Mouse (Mus musculus): ENCODE results near the gene Dbr1. TPM values are rescaled to one million over a fixed set of nuclear protein-coding genes. Genes with fewer than 3 reads are reported as not detected.
"Not testable (repeated sequence)": the region's sequence is repeated elsewhere in the genome, so short reads cannot be mapped to it uniquely, and the experiment has no call there.

The Dbr1 gene
- polyA plus RNA-seq, 1 experiment from 2014 or later: 17.3 TPM

GRCm38 (mm10) chr9:99563714-99564113 is 11.9 kb upstream of the Dbr1 start:
- 18% methylated on average over 11 of the region's 11 CpGs for WGBS
- ATAC-seq (ENCODE audit: extremely low read depth, insufficient number of reproducible peaks, low FRiP score, low TSS enrichment): no peak
- H3K4me2 ChIP-seq: no peak overlapping the region
- no peak overlapping the region for H3K4me3 ChIP-seq
- no peak overlapping the region for H3K9ac ChIP-seq
- H3K27ac ChIP-seq (replicated peaks): no peak overlapping the region
- no peaks in the 10 kb centered on the region for H3K9me3 ChIP-seq
- H3K4me1 ChIP-seq: peaks cover 24% of the 10 kb centered on the region
- H3K36me3 ChIP-seq: no peaks in the 10 kb centered on the region
- H3K27me3 ChIP-seq (replicated peaks): no peaks in the 10 kb centered on the region

- H3K36me3 ChIP-seq: no peaks in the 10 kb centered on the region
- ATAC-seq (ENCODE audit: extremely low read depth, insufficient number of reproducible peaks, low FRiP score, low TSS enrichment): no peak
- 2% methylated on average over 15 of the region's 15 CpGs for WGBS
These were observed 7.6 kb upstream of the Dbr1 start for GRCm38 (mm10) chr9:99568023-99568346.

GRCm38 (mm10) chr9:99568347-99569070 is 7.1 kb upstream of the Dbr1 start, which contains the start of gene Armc8:
Armc8 (minus strand) TSS chr9:99568899.
- Histone ChIP-seq H3K36me3 (no peaks in the 10 kb centered on the region), H3K9me3 (no peaks in the 10 kb centered on the region), H3K9ac (peak within 1 kb of the TSS; percentile 89), H3K27ac (replicated peaks) (peak within 1 kb of the TSS; percentile 98), H3K27me3 (replicated peaks) (no peaks in the 10 kb centered on the region; the same call in none of the 2 replicates), H3K4me3 (peak within 1 kb of the TSS; percentile 75), H3K4me1 (peaks cover 20% of the 10 kb centered on the region), H3K4me2 (peak within 1 kb of the TSS; percentile 95)
- under 1% methylated on average over 62 of the region's 70 CpGs for WGBS
- peak; percentile 86 for ATAC-seq (ENCODE audit: extremely low read depth, insufficient number of reproducible peaks, low FRiP score, low TSS enrichment)

More at GRCm38 (mm10) chr9:99568023-99568346, 7.6 kb upstream of the Dbr1 start:
- H3K27me3 ChIP-seq (replicated peaks): no peaks in the 10 kb centered on the region; the same call in 1 of the 2 replicates
- H3K9me3 ChIP-seq: no peaks in the 10 kb centered on the region
- peak overlapping the region; percentile 98 for H3K27ac ChIP-seq (replicated peaks)
- H3K4me1 ChIP-seq: peaks cover 22% of the 10 kb centered on the region
- H3K4me2 ChIP-seq: peak overlapping the region; percentile 95
- peak overlapping the region; percentile 89 for H3K9ac ChIP-seq
- H3K4me3 ChIP-seq: peak overlapping the region; percentile 75

GRCm38 (mm10) chr9:99569071-99569397 is 6.6 kb upstream of the Dbr1 start:
- peak overlapping the region; percentile 98 for H3K27ac ChIP-seq (replicated peaks)
- 2% methylated on average over 9 of the region's 9 CpGs for WGBS
- ATAC-seq (ENCODE audit: extremely low read depth, insufficient number of reproducible peaks, low FRiP score, low TSS enrichment): peak; percentile 39

GRCm38 (mm10) chr9:99580655-99581054 is 5.1 kb downstream of the Dbr1 start:
- Histone ChIP-seq H3K27me3 (replicated peaks) (no peaks in the 10 kb centered on the region), H3K9me3 (no peaks in the 10 kb centered on the region), H3K4me1 (peaks cover 11% of the 10 kb centered on the region), H3K36me3 (peaks cover 53% of the 10 kb centered on the region), H3K4me3 (no peak overlapping the region), H3K4me2 (no peak overlapping the region), H3K9ac (no peak overlapping the region), H3K27ac (replicated peaks) (no peak overlapping the region)
- ATAC-seq (ENCODE audit: extremely low read depth, insufficient number of reproducible peaks, low FRiP score, low TSS enrichment): no peak
- 48% methylated on average over 2 of the region's 2 CpGs for WGBS

More at GRCm38 (mm10) chr9:99569071-99569397, 6.6 kb upstream of the Dbr1 start:
- Histone ChIP-seq H3K4me2 (peak overlapping the region; percentile 95), H3K9me3 (no peaks in the 10 kb centered on the region), H3K4me1 (peaks cover 18% of the 10 kb centered on the region), H3K27me3 (replicated peaks) (no peaks in the 10 kb centered on the region; the same call in none of the 2 replicates), H3K4me3 (peak overlapping the region; percentile 75), H3K9ac (peak overlapping the region; percentile 89), H3K36me3 (no peaks in the 10 kb centered on the region)

- Histone ChIP-seq H3K27ac (replicated peaks) (no peak overlapping the region), H3K9ac (no peak overlapping the region), H3K4me2 (no peak overlapping the region), H3K4me3 (no peak overlapping the region), H3K4me1 (no peaks in the 10 kb centered on the region), H3K27me3 (replicated peaks) (no peaks in the 10 kb centered on the region), H3K36me3 (peaks cover 17% of the 10 kb centered on the region), H3K9me3 (no peaks in the 10 kb centered on the region)
- no peak for ATAC-seq (ENCODE audit: extremely low read depth, insufficient number of reproducible peaks, low FRiP score, low TSS enrichment)
- WGBS: 26% methylated on average over 8 of the region's 8 CpGs
These were observed 12.1 kb downstream of the Dbr1 start for GRCm38 (mm10) chr9:99587505-99588202.

GRCm38 (mm10) chr9:99591144-99591543 is 15.5 kb downstream of the Dbr1 start:
- H3K27ac ChIP-seq (replicated peaks): no peak overlapping the region
- no peak overlapping the region for H3K4me2 ChIP-seq
- no peak overlapping the region for H3K4me3 ChIP-seq
- WGBS: 72% methylated on average over 8 of the region's 8 CpGs
- H3K36me3 ChIP-seq: no peaks in the 10 kb centered on the region
- ATAC-seq (ENCODE audit: extremely low read depth, insufficient number of reproducible peaks, low FRiP score, low TSS enrichment): no peak
- no peak overlapping the region for H3K9ac ChIP-seq
- no peaks in the 10 kb centered on the region for H3K4me1 ChIP-seq
- no peaks in the 10 kb centered on the region for H3K9me3 ChIP-seq
- H3K27me3 ChIP-seq (replicated peaks): no peaks in the 10 kb centered on the region

- 89% methylated on average over 6 of the region's 6 CpGs for WGBS
These were observed 23.5 kb downstream of the Dbr1 start for GRCm38 (mm10) chr9:99599127-99599526.

GRCm38 (mm10) chr9:99603566-99603965 is 28.0 kb downstream of the Dbr1 start:
- no peaks in the 10 kb centered on the region for H3K9me3 ChIP-seq
- no peak overlapping the region for H3K4me3 ChIP-seq
- H3K27me3 ChIP-seq (replicated peaks): no peaks in the 10 kb centered on the region
- 66% methylated on average over 2 of the region's 2 CpGs for WGBS
- H3K27ac ChIP-seq (replicated peaks): no peak overlapping the region
- no peak for ATAC-seq (ENCODE audit: extremely low read depth, insufficient number of reproducible peaks, low FRiP score, low TSS enrichment)
- no peaks in the 10 kb centered on the region for H3K36me3 ChIP-seq
- H3K4me1 ChIP-seq: 0 out of 2 replicates have a peak, but pooled peaks cover 2% of the 10 kb centered on the region
- no peak overlapping the region for H3K4me2 ChIP-seq
- no peak overlapping the region for H3K9ac ChIP-seq

More at GRCm38 (mm10) chr9:99599127-99599526, 23.5 kb downstream of the Dbr1 start:
- not testable (repeated sequence) for H3K4me3 ChIP-seq; H3K36me3 ChIP-seq; H3K9me3 ChIP-seq; H3K4me1 ChIP-seq; H3K4me2 ChIP-seq; ATAC-seq (ENCODE audit: extremely low read depth, insufficient number of reproducible peaks, low FRiP score, low TSS enrichment); H3K9ac ChIP-seq; H3K27me3 ChIP-seq (replicated peaks); H3K27ac ChIP-seq (replicated peaks)

- Histone ChIP-seq H3K9me3 (no peaks in the 10 kb centered on the region), H3K4me3 (no peak within 1 kb of the TSS), H3K4me1 (0 out of 2 replicates have a peak, but pooled peaks cover 3% of the 10 kb centered on the region), H3K27me3 (replicated peaks) (no peaks in the 10 kb centered on the region), H3K9ac (no peak within 1 kb of the TSS), H3K27ac (replicated peaks) (no peak within 1 kb of the TSS), H3K4me2 (no peak within 1 kb of the TSS), H3K36me3 (no peaks in the 10 kb centered on the region)
- WGBS: 47% methylated on average over 2 of the region's 2 CpGs
- no peak for ATAC-seq (ENCODE audit: extremely low read depth, insufficient number of reproducible peaks, low FRiP score, low TSS enrichment)
These were observed 36.6 kb downstream of the Dbr1 start, which contains the start of gene A4gnt for GRCm38 (mm10) chr9:99612202-99612601. A4gnt (plus strand) TSS chr9:99612502.

- no peak overlapping the region for H3K4me2 ChIP-seq
- no peaks in the 10 kb centered on the region for H3K27me3 ChIP-seq (replicated peaks)
- no peak for ATAC-seq (ENCODE audit: extremely low read depth, insufficient number of reproducible peaks, low FRiP score, low TSS enrichment)
- no peak overlapping the region for H3K4me3 ChIP-seq
- no peak overlapping the region for H3K27ac ChIP-seq (replicated peaks)
- no peaks in the 10 kb centered on the region for H3K9me3 ChIP-seq
- no peaks in the 10 kb centered on the region for H3K4me1 ChIP-seq
- H3K9ac ChIP-seq: no peak overlapping the region
- H3K36me3 ChIP-seq: no peaks in the 10 kb centered on the region
- 91% methylated on average over 8 of the region's 8 CpGs for WGBS
These were observed 44.1 kb downstream of the Dbr1 start for GRCm38 (mm10) chr9:99619688-99620087.

Data from heart, embryonic 13.5 days (tissue).